In genomic region chr12:56612761-56613437, GRCm38 (mm10) we compare ENCODE assay signal across 10 mouse cellular contexts. TPM values are rescaled to one million over a fixed set of nuclear protein-coding genes. Genes with fewer than 3 reads are reported as not detected.
DNase-seq lines count a peak whose midpoint lies in the region; ATAC-seq and TF ChIP-seq lines count a peak whose summit lies in the region.
"Had no signal": no experiment of that assay in that cellular context is flagged by ENCODE, and none has a peak within 500 bp of the region (broad histone marks: within the 10 kb centered on the region; RNA-seq: fewer than 3 reads in every experiment).

Nkx2-9 (minus strand) TSS chr12:56613284.

- no peak within 1 kb of the TSS for H3K9ac ChIP-seq in forebrain, embryonic 12.5 days
- peak within 1 kb of the TSS; percentile 25; the same call in 1 of the 2 replicates for H3K9ac ChIP-seq in limb, embryonic 14.5 days (ENCODE audit: low read depth, low read length, severe bottlenecking)
- no peak within 1 kb of the TSS for H3K9ac ChIP-seq in stomach, embryonic 15.5 days

- no peak for TF ChIP-seq POLR2A in lung, adult 2 months (IDR thresholded peaks at IDR 0.05; ENCODE audit: borderline replicate concordance, extremely low read depth, low read depth, low read length)
- no peak for TF ChIP-seq POLR2A in limb, embryonic 14.5 days (IDR thresholded peaks at IDR 0.05; ENCODE audit: borderline replicate concordance, extremely low read depth, insufficient read depth, insufficient read length)

- peak within 1 kb of the TSS; percentile 50 for H3K4me2 ChIP-seq in forebrain, embryonic 12.5 days
- H3K4me2 ChIP-seq in limb, embryonic 14.5 days (replicated peaks; ENCODE audit: low read depth, low read length, severe bottlenecking): peak within 1 kb of the TSS; percentile 59
- H3K4me2 ChIP-seq in stomach, embryonic 15.5 days: peak within 1 kb of the TSS; percentile 66

- H3K4me3 ChIP-seq in lung, adult 2 months (replicated peaks; ENCODE audit: extremely low read depth, low read depth, low read length): peak within 1 kb of the TSS; percentile 11
- peak within 1 kb of the TSS; percentile 33 for H3K4me3 ChIP-seq in forebrain, embryonic 12.5 days (replicated peaks)
- H3K4me3 ChIP-seq in limb, embryonic 14.5 days (replicated peaks; ENCODE audit: low read length): peak within 1 kb of the TSS; percentile 38
- peak within 1 kb of the TSS; percentile 36 for H3K4me3 ChIP-seq in stomach, embryonic 15.5 days (replicated peaks)

- no peak for ATAC-seq in forebrain, embryonic 12.5 days (ENCODE audit: low FRiP score)
- no peak; the same call in 1 of the 2 replicates for ATAC-seq in limb, embryonic 14.5 days (ENCODE audit: low FRiP score, low read depth)
- ATAC-seq in stomach, embryonic 15.5 days (ENCODE audit: insufficient read depth, low FRiP score, low read depth): peak; percentile 39; the same call in 1 of the 2 replicates
- ATAC-seq: Patski had no signal

- DNase-seq in lung, adult 2 months: peak; percentile 18
- no peak for DNase-seq in lung, postnatal 25 days (ENCODE audit: low spot score)
- no peak for DNase-seq in limb, embryonic 14.5 days (ENCODE audit: low spot score)
- no peak for DNase-seq in cerebellum, adult 11 months
- DNase-seq in frontal cortex, postnatal 14 days (ENCODE audit: low spot score in 2 of 2): no peak
- DNase-seq: cerebellum, postnatal 36 days had no signal

- no peaks in the 10 kb centered on the region for H3K9me3 ChIP-seq in forebrain, embryonic 12.5 days
- no peaks in the 10 kb centered on the region for H3K9me3 ChIP-seq in limb, embryonic 14.5 days (ENCODE audit: control insufficient read depth, low read length)
- no peaks in the 10 kb centered on the region for H3K9me3 ChIP-seq in stomach, embryonic 15.5 days

- peaks cover 93% of the 10 kb centered on the region for H3K27me3 ChIP-seq in forebrain, embryonic 12.5 days
- peaks cover 91% of the 10 kb centered on the region for H3K27me3 ChIP-seq in limb, embryonic 14.5 days (ENCODE audit: control insufficient read depth, insufficient read depth, low read length)
- H3K27me3 ChIP-seq in stomach, embryonic 15.5 days (replicated peaks): peaks cover 80% of the 10 kb centered on the region

- H3K27ac ChIP-seq in forebrain, embryonic 12.5 days: no peak within 1 kb of the TSS
- no peak within 1 kb of the TSS for H3K27ac ChIP-seq in limb, embryonic 14.5 days (replicated peaks; ENCODE audit: low read depth, low read length)
- H3K27ac ChIP-seq in stomach, embryonic 15.5 days: no peak within 1 kb of the TSS

- no peaks in the 10 kb centered on the region for H3K36me3 ChIP-seq in forebrain, embryonic 12.5 days (replicated peaks)
- H3K36me3 ChIP-seq in limb, embryonic 14.5 days (ENCODE audit: control insufficient read depth, insufficient read depth, low read length): no peaks in the 10 kb centered on the region
- H3K36me3 ChIP-seq in stomach, embryonic 15.5 days: no peaks in the 10 kb centered on the region

- no peak for TF ChIP-seq CTCF in lung, adult 2 months (IDR thresholded peaks at IDR 0.05; ENCODE audit: insufficient read depth, low read length)

- 3% methylated on average over 40 of the region's 40 CpGs for WGBS in lung, adult 2 months
- under 1% methylated on average over 40 of the region's 40 CpGs for WGBS in forebrain, embryonic 12.5 days
- WGBS in limb, embryonic 14.5 days: 1% methylated on average over 33 of the region's 40 CpGs
- WGBS in stomach, embryonic 15.5 days: under 1% methylated on average over 40 of the region's 40 CpGs

- H3K4me1 ChIP-seq in lung, adult 2 months (ENCODE audit: control insufficient read depth, insufficient read depth, low read length): no peaks in the 10 kb centered on the region; the same call in 1 of the 2 replicates
- H3K4me1 ChIP-seq in forebrain, embryonic 12.5 days: peaks cover 20% of the 10 kb centered on the region
- peaks cover 8% of the 10 kb centered on the region; the same call in 1 of the 2 replicates for H3K4me1 ChIP-seq in limb, embryonic 14.5 days (ENCODE audit: control insufficient read depth, insufficient read depth, low read length)
- H3K4me1 ChIP-seq in stomach, embryonic 15.5 days: peaks cover 15% of the 10 kb centered on the region

RNA-seq across cellular contexts. Expression of gene Nkx2-9, which starts in this region (rescaled TPM):
- 0.18 and 0.20 TPM in 2 replicates for polyA plus RNA-seq in lung, adult 2 months (2012; rRNA removed)
- 1.1 and 1.3 TPM in 2 replicates for polyA plus RNA-seq in forebrain, embryonic 12.5 days (2016; fragmentation: Nextera tagmentation; extraction: Ambion mirVana)
- polyA plus RNA-seq in limb, embryonic 14.5 days (2012; rRNA removed): 0.13 and 0.19 TPM in 2 replicates
- not detected in 2 replicates for polyA plus RNA-seq in limb, embryonic 14.5 days (2014; fragmentation: Nextera tagmentation; extraction: Ambion mirVana)
- polyA plus RNA-seq in stomach, embryonic 15.5 days (2015; fragmentation: Nextera tagmentation; extraction: Ambion mirVana): not detected in 2 replicates
- polyA plus RNA-seq: Patski; spleen, adult 2 months had no signal

Comparison
In these comparisons a context has a peak if more than half of its experiments do, and no peak if none do; other contexts are left out.
1. Peak in DNase-seq and H3K4me3 ChIP-seq in lung, adult 2 months; RNA of the gene not detected or under 1 TPM.
2. Peak in ATAC-seq, H3K4me3 ChIP-seq and H3K4me2 ChIP-seq in stomach, embryonic 15.5 days; RNA of the gene not detected or under 1 TPM.